Mouse (Mus musculus): Measurements from ENCODE around the gene March2. TPM values are rescaled to one million over a fixed set of nuclear protein-coding genes. Genes with fewer than 3 reads are reported as not detected.

The March2 gene
- polyA plus RNA-seq, 1 experiment: 62.9 TPM

- H3K4me1 ChIP-seq (ENCODE audit: control insufficient read depth, insufficient read depth, low read length): peaks cover 14% of the 10 kb centered on the region
- H3K4me3 ChIP-seq (ENCODE audit: insufficient read depth, low read length): peak overlapping the region; percentile 81
- peak overlapping the region; percentile 74 for H3K27ac ChIP-seq (ENCODE audit: insufficient read depth, low read depth, low read length)
- TF ChIP-seq CTCF (IDR thresholded peaks at IDR 0.05; ENCODE audit: low read depth, low read length): no peak
- no peak for TF ChIP-seq POLR2A (IDR thresholded peaks at IDR 0.05; ENCODE audit: borderline replicate concordance, low read depth, low read length)
Observed at GRCm38 (mm10) chr17:33685249-33685653, 33.2 kb downstream of the March2 start.

- TF ChIP-seq POLR2A (IDR thresholded peaks at IDR 0.05; ENCODE audit: borderline replicate concordance, low read depth, low read length) (no peak), CTCF (IDR thresholded peaks at IDR 0.05; ENCODE audit: low read depth, low read length) (no peak)
- Histone ChIP-seq H3K4me1 (ENCODE audit: control insufficient read depth, insufficient read depth, low read length) (peaks cover 14% of the 10 kb centered on the region), H3K4me3 (ENCODE audit: insufficient read depth, low read length) (peak overlapping the region; percentile 81), H3K27ac (ENCODE audit: insufficient read depth, low read depth, low read length) (peak overlapping the region; percentile 74)
Observed at GRCm38 (mm10) chr17:33684671-33685231, 33.7 kb downstream of the March2 start.

- Histone ChIP-seq H3K27ac (ENCODE audit: insufficient read depth, low read depth, low read length) (no peak overlapping the region), H3K4me1 (ENCODE audit: control insufficient read depth, insufficient read depth, low read length) (peaks cover 27% of the 10 kb centered on the region), H3K4me3 (ENCODE audit: insufficient read depth, low read length) (no peak overlapping the region)
- TF ChIP-seq POLR2A (IDR thresholded peaks at IDR 0.05; ENCODE audit: borderline replicate concordance, low read depth, low read length) (no peak), CTCF (IDR thresholded peaks at IDR 0.05; ENCODE audit: low read depth, low read length) (no peak)
Observed at GRCm38 (mm10) chr17:33681767-33682166, 36.7 kb downstream of the March2 start.

GRCm38 (mm10) chr17:33678771-33679170, 39.7 kb downstream of the March2 start:
- TF ChIP-seq CTCF (IDR thresholded peaks at IDR 0.05; ENCODE audit: low read depth, low read length) (no peak), POLR2A (IDR thresholded peaks at IDR 0.05; ENCODE audit: borderline replicate concordance, low read depth, low read length) (no peak)

GRCm38 (mm10) chr17:33676086-33676485, 42.4 kb downstream of the March2 start:
- no peak overlapping the region for H3K27ac ChIP-seq (ENCODE audit: insufficient read depth, low read depth, low read length)
- peaks cover 22% of the 10 kb centered on the region for H3K4me1 ChIP-seq (ENCODE audit: control insufficient read depth, insufficient read depth, low read length)
- no peak overlapping the region for H3K4me3 ChIP-seq (ENCODE audit: insufficient read depth, low read length)
- TF ChIP-seq CTCF (IDR thresholded peaks at IDR 0.05; ENCODE audit: low read depth, low read length): no peak
- no peak for TF ChIP-seq POLR2A (IDR thresholded peaks at IDR 0.05; ENCODE audit: borderline replicate concordance, low read depth, low read length)

More at GRCm38 (mm10) chr17:33678771-33679170, 39.7 kb downstream of the March2 start:
- no peak overlapping the region for H3K4me3 ChIP-seq (ENCODE audit: insufficient read depth, low read length)
- H3K4me1 ChIP-seq (ENCODE audit: control insufficient read depth, insufficient read depth, low read length): peaks cover 29% of the 10 kb centered on the region
- no peak overlapping the region for H3K27ac ChIP-seq (ENCODE audit: insufficient read depth, low read depth, low read length)

- no peak for TF ChIP-seq POLR2A (IDR thresholded peaks at IDR 0.05; ENCODE audit: borderline replicate concordance, low read depth, low read length)
- TF ChIP-seq CTCF (IDR thresholded peaks at IDR 0.05; ENCODE audit: low read depth, low read length): no peak
- peaks cover 22% of the 10 kb centered on the region for H3K4me1 ChIP-seq (ENCODE audit: control insufficient read depth, insufficient read depth, low read length)
Observed at GRCm38 (mm10) chr17:33675452-33675851, 43.0 kb downstream of the March2 start.

GRCm38 (mm10) chr17:33673837-33674236, 44.6 kb downstream of the March2 start:
- no peak overlapping the region for H3K4me3 ChIP-seq (ENCODE audit: insufficient read depth, low read length)
- H3K27ac ChIP-seq (ENCODE audit: insufficient read depth, low read depth, low read length): no peak overlapping the region
- H3K4me1 ChIP-seq (ENCODE audit: control insufficient read depth, insufficient read depth, low read length): peaks cover 12% of the 10 kb centered on the region
- TF ChIP-seq POLR2A (IDR thresholded peaks at IDR 0.05; ENCODE audit: borderline replicate concordance, low read depth, low read length): no peak
- TF ChIP-seq CTCF (IDR thresholded peaks at IDR 0.05; ENCODE audit: low read depth, low read length): no peak

More at GRCm38 (mm10) chr17:33675452-33675851, 43.0 kb downstream of the March2 start:
- H3K4me3 ChIP-seq (ENCODE audit: insufficient read depth, low read length): no peak overlapping the region
- no peak overlapping the region for H3K27ac ChIP-seq (ENCODE audit: insufficient read depth, low read depth, low read length)

- no peak for TF ChIP-seq CTCF (IDR thresholded peaks at IDR 0.05; ENCODE audit: low read depth, low read length)
- TF ChIP-seq POLR2A (IDR thresholded peaks at IDR 0.05; ENCODE audit: borderline replicate concordance, low read depth, low read length): no peak
- H3K27ac ChIP-seq (ENCODE audit: insufficient read depth, low read depth, low read length): no peak overlapping the region
- H3K4me1 ChIP-seq (ENCODE audit: control insufficient read depth, insufficient read depth, low read length): peaks cover 7% of the 10 kb centered on the region; the same call in 1 of the 2 replicates
- H3K4me3 ChIP-seq (ENCODE audit: insufficient read depth, low read length): no peak overlapping the region
Observed at GRCm38 (mm10) chr17:33669681-33670080, 48.8 kb downstream of the March2 start.

- Histone ChIP-seq H3K4me3 (ENCODE audit: insufficient read depth, low read length) (no peak overlapping the region), H3K4me1 (ENCODE audit: control insufficient read depth, insufficient read depth, low read length) (no peaks in the 10 kb centered on the region), H3K27ac (ENCODE audit: insufficient read depth, low read depth, low read length) (no peak overlapping the region)
- no peak for TF ChIP-seq POLR2A (IDR thresholded peaks at IDR 0.05; ENCODE audit: borderline replicate concordance, low read depth, low read length)
- TF ChIP-seq CTCF (IDR thresholded peaks at IDR 0.05; ENCODE audit: low read depth, low read length): no peak
Observed at GRCm38 (mm10) chr17:33666813-33667212, 51.7 kb downstream of the March2 start.

GRCm38 (mm10) chr17:33649781-33650475, 68.5 kb downstream of the March2 start:
- Histone ChIP-seq H3K27ac (ENCODE audit: insufficient read depth, low read depth, low read length) (no peak overlapping the region), H3K4me1 (ENCODE audit: control insufficient read depth, insufficient read depth, low read length) (no peaks in the 10 kb centered on the region), H3K4me3 (ENCODE audit: insufficient read depth, low read length) (no peak overlapping the region)
- TF ChIP-seq CTCF (IDR thresholded peaks at IDR 0.05; ENCODE audit: low read depth, low read length): no peak
- TF ChIP-seq POLR2A (IDR thresholded peaks at IDR 0.05; ENCODE audit: borderline replicate concordance, low read depth, low read length): no peak
